Mouse (Mus musculus) ES-Bruce4 (cell line): Measurements from ENCODE around the gene Gtf3c4.

Experiments
- CTCF ChIP-seq: IDR thresholded peaks from one replicate; pipeline ENCODE4 v1.8.1; 2011; ENCODE audit warnings: low read depth, low read length
- EP300 ChIP-seq: IDR thresholded peaks from 2 replicates; pipeline ENCODE4 v1.6.1; 2011; ENCODE audit warnings: low read depth, low read length; ENCODE audit not compliant: insufficient read depth
- POLR2A ChIP-seq: IDR thresholded peaks from one replicate; pipeline ENCODE4 v1.8.1; 2011; ENCODE audit warnings: low read length; ENCODE audit not compliant: insufficient read depth

- TF ChIP-seq CTCF (no peak), POLR2A (no peak), EP300 (no peak)
Observed at GRCm38 (mm10) chr2:28803406-28803805, 36.8 kb downstream of the Gtf3c4 start.
